Mouse (Mus musculus) G1E (cell line): Measurements from ENCODE around the gene Cx3cr1. TPM values are rescaled to one million over a fixed set of nuclear protein-coding genes. Genes with fewer than 3 reads are reported as not detected.

Experiments used
- ATAC-seq: 2 replicates; pipeline ENCODE4 v1.8.0; 2016; ENCODE audit warnings: mild to moderate bottlenecking; ENCODE audit not compliant: insufficient number of reproducible peaks, poor library complexity, low FRiP score, severe bottlenecking; ENCODE audit errors: extremely low read depth
- DNase-seq: peaks from one replicate; pipeline ENCODE4 v3.0.0; 2012; ENCODE audit warnings: low spot score
- H3K27me3 ChIP-seq: 2 replicates; pipeline ENCODE4 v1.6.1; 2012; ENCODE audit warnings: mild to moderate bottlenecking, low read length, inconsistent platforms; ENCODE audit not compliant: insufficient read depth
- H3K36me3 ChIP-seq: replicated peaks from 2 replicates; pipeline ENCODE3; 2012; ENCODE audit warnings: mild to moderate bottlenecking, inconsistent platforms
- H3K4me1 ChIP-seq: 2 replicates; pipeline ENCODE4 v1.6.1; 2012; ENCODE audit warnings: low read depth, low read length, inconsistent platforms, mixed read lengths; ENCODE audit not compliant: insufficient read depth
- H3K4me3 ChIP-seq: 2 replicates; pipeline ENCODE4 v1.5.1; 2012; ENCODE audit warnings: low read depth, mild to moderate bottlenecking, inconsistent platforms, low read length, moderate library complexity, mixed read lengths
- H3K9me3 ChIP-seq: replicated peaks from 2 replicates; pipeline ENCODE4 v1.6.1; 2012; ENCODE audit warnings: inconsistent platforms
- CTCF ChIP-seq: IDR thresholded peaks from 2 replicates; pipeline ENCODE4 v1.5.1; 2012; ENCODE audit warnings: low read depth, low read length, inconsistent platforms, mixed read lengths
- GATA1 ChIP-seq: IDR thresholded peaks from 2 replicates; pipeline ENCODE4 v1.6.1; 2012; ENCODE audit warnings: borderline replicate concordance, low read length, inconsistent platforms, mixed read lengths
- GATA2 ChIP-seq: IDR thresholded peaks from 2 replicates; pipeline ENCODE4 v1.6.1; 2012; ENCODE audit warnings: low read depth, low read length, inconsistent platforms, borderline replicate concordance
- POLR2AphosphoS5 ChIP-seq: IDR thresholded peaks from 2 replicates; pipeline ENCODE4 v1.6.1; 2012; ENCODE audit warnings: low read depth, low read length, inconsistent platforms; ENCODE audit not compliant: insufficient replicate concordance
- TAL1 ChIP-seq: conservative IDR thresholded peaks from 2 replicates; pipeline ENCODE4 v1.6.1; 2012; ENCODE audit warnings: low read depth, low read length, inconsistent platforms, mixed read lengths
- polyA plus RNA-seq: library from polyadenylated mRNA; stranded (reverse); fragments of >175 nt; gene quantifications from 2 replicates; pipeline ENCODE4 v1.2.3, GENCODE M21; 2012
- total RNA-seq, 2 experiments: library from RNA; stranded (forward) in 1 of 2; stranded (reverse) in 1 of 2; fragments of 200-1000 nt in 1 of 2; fragments of >200 nt in 1 of 2; fragmentation: Nextera tagmentation in 1 of 2; gene quantifications; 2 replicates each; pipeline ENCODE4 v1.2.3; 2014 to 2017

The Cx3cr1 gene
- total RNA-seq (2014; fragmentation: Nextera tagmentation) = not detected in 2 replicates
- 0.22 TPM in 1 of 2 replicates, not detected in the other for total RNA-seq (2017)
- polyA plus RNA-seq = not detected in 2 replicates

GRCm38 (mm10) chr9:120069779-120070178 lies at the start of gene Cx3cr1:
Cx3cr1 (minus strand) TSS chr9:120069879.
- no peaks in the 10 kb centered on the region for H3K4me1 ChIP-seq
- no peaks in the 10 kb centered on the region for H3K36me3 ChIP-seq
- H3K4me3 ChIP-seq = no peak within 1 kb of the TSS
- H3K9me3 ChIP-seq = no peaks in the 10 kb centered on the region
- H3K27me3 ChIP-seq = peaks cover 18% of the 10 kb centered on the region
- TF ChIP-seq GATA2 = no peak
- no peak for TF ChIP-seq GATA1
- TF ChIP-seq CTCF = no peak
- TF ChIP-seq TAL1 = no peak
- no peak for TF ChIP-seq POLR2AphosphoS5
- no peak for ATAC-seq
- DNase-seq = no peak

- H3K4me1 ChIP-seq = peaks cover 87% of the 10 kb centered on the region
- H3K9me3 ChIP-seq = no peaks in the 10 kb centered on the region
- peak overlapping the region; percentile 49; the same call in 1 of the 2 replicates for H3K4me3 ChIP-seq
- ATAC-seq (no peak), DNase-seq (no peak)
- H3K27me3 ChIP-seq = no peaks in the 10 kb centered on the region
- peaks cover 80% of the 10 kb centered on the region for H3K36me3 ChIP-seq
- TF ChIP-seq POLR2AphosphoS5 (no peak), CTCF (no peak), GATA2 (no peak), TAL1 (no peak), GATA1 (no peak)
Observed at GRCm38 (mm10) chr9:120118212-120118611, 48.5 kb upstream of the Cx3cr1 start.

GRCm38 (mm10) chr9:120116184-120116624 lies 46.5 kb upstream of the Cx3cr1 start:
- DNase-seq = peak; percentile 72

DNA sequence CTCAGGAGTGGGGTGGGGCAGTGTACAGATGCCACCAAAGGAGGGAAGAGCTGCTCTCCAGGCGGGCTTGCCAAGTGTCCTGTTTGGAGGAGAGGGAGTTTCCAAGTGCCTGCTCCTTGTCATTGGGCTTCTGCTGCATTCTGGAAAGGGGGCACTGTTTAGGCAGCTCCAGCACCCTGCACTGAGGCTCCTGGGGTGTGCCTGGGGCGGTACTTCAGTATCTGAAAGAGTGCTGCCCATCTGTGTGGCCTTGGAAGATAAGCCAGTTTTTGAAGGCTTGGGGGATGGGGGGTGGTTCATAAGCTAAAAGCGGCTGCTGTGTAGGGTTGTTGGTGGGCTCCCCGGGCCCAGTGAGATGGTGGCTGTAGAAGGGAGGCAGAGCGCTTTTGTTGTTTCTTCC lies 45.9 kb upstream of the Cx3cr1 start:
- TF ChIP-seq TAL1 (peak; percentile 82), CTCF (no peak)
- DNase-seq = peak; percentile 75
- Histone ChIP-seq H3K36me3 (peaks cover 60% of the 10 kb centered on the region), H3K9me3 (no peaks in the 10 kb centered on the region), H3K27me3 (no peaks in the 10 kb centered on the region), H3K4me1 (peaks cover 91% of the 10 kb centered on the region), H3K4me3 (peak overlapping the region; percentile 68; the same call in 1 of the 2 replicates)
- ATAC-seq = peak; percentile 71

More at GRCm38 (mm10) chr9:120116184-120116624, 46.5 kb upstream of the Cx3cr1 start:
- H3K9me3 ChIP-seq = no peaks in the 10 kb centered on the region
- no peak; the same call in 1 of the 2 replicates for TF ChIP-seq TAL1
- no peak for TF ChIP-seq GATA2
- TF ChIP-seq GATA1 = no peak
- TF ChIP-seq CTCF = no peak
- no peak for TF ChIP-seq POLR2AphosphoS5
- H3K4me1 ChIP-seq = peaks cover 94% of the 10 kb centered on the region
- peak; percentile 51 for ATAC-seq
- peak overlapping the region; percentile 68; the same call in 1 of the 2 replicates for H3K4me3 ChIP-seq
- peaks cover 66% of the 10 kb centered on the region for H3K36me3 ChIP-seq
- no peaks in the 10 kb centered on the region for H3K27me3 ChIP-seq

- no peak for ATAC-seq
- Histone ChIP-seq H3K9me3 (no peaks in the 10 kb centered on the region), H3K27me3 (no peaks in the 10 kb centered on the region), H3K36me3 (peaks cover 51% of the 10 kb centered on the region), H3K4me3 (peak overlapping the region; percentile 68; the same call in 1 of the 2 replicates), H3K4me1 (peaks cover 86% of the 10 kb centered on the region)
- no peak for DNase-seq
- TF ChIP-seq GATA2 (no peak), CTCF (no peak), POLR2AphosphoS5 (no peak), TAL1 (no peak), GATA1 (no peak)
Observed at GRCm38 (mm10) chr9:120114789-120115151, 45.1 kb upstream of the Cx3cr1 start.

- ATAC-seq (no peak), DNase-seq (no peak)
- Histone ChIP-seq H3K27me3 (no peaks in the 10 kb centered on the region), H3K4me3 (peak overlapping the region; percentile 68), H3K4me1 (peaks cover 80% of the 10 kb centered on the region), H3K9me3 (no peaks in the 10 kb centered on the region), H3K36me3 (peaks cover 46% of the 10 kb centered on the region)
- TF ChIP-seq POLR2AphosphoS5 (no peak), TAL1 (no peak), CTCF (no peak), GATA2 (no peak)
Observed at GRCm38 (mm10) chr9:120114051-120114788, 44.5 kb upstream of the Cx3cr1 start.

- H3K4me3 ChIP-seq = peak overlapping the region; percentile 68; the same call in 1 of the 2 replicates
- H3K27me3 ChIP-seq = no peaks in the 10 kb centered on the region
- ATAC-seq (no peak), DNase-seq (no peak)
- no peaks in the 10 kb centered on the region for H3K9me3 ChIP-seq
- no peak for TF ChIP-seq TAL1
- no peak for TF ChIP-seq CTCF
- no peak for TF ChIP-seq GATA1
- no peak for TF ChIP-seq GATA2
- no peak for TF ChIP-seq POLR2AphosphoS5
- H3K4me1 ChIP-seq = peaks cover 74% of the 10 kb centered on the region
- peaks cover 39% of the 10 kb centered on the region for H3K36me3 ChIP-seq
Observed at GRCm38 (mm10) chr9:120113456-120113855, 43.8 kb upstream of the Cx3cr1 start.
